Mouse (Mus musculus) left cerebral cortex, postnatal 14 days (tissue): ENCODE measurements at regions not wholly inside any gene's neighbourhood (a gene's known extent, or its start where the extent isn't known, plus 50 kb on each side); places are given as distances from the start of the nearest gene placed in this dataset.
A peak's percentile ranks its signal among the peaks of the same experiment; 100 is the strongest.
"Not testable (repeated sequence)": the region's sequence is repeated elsewhere in the genome, so short reads cannot be mapped to it uniquely, and the experiment has no call there.

ENCODE experiments used
- DNase-seq, 2 experiments: peaks; one replicate each; pipeline ENCODE4 v3.0.0; 2021 to 2022; ENCODE audit warnings: low spot score in 2 of 2, mixed read lengths in 1 of 2
- intact Hi-C: fragments of 180-260 bp; cut with DNase I; formaldehyde crosslinking; loops from one replicate; pipeline ENCODE4 v1.15.1; 2025

DNA sequence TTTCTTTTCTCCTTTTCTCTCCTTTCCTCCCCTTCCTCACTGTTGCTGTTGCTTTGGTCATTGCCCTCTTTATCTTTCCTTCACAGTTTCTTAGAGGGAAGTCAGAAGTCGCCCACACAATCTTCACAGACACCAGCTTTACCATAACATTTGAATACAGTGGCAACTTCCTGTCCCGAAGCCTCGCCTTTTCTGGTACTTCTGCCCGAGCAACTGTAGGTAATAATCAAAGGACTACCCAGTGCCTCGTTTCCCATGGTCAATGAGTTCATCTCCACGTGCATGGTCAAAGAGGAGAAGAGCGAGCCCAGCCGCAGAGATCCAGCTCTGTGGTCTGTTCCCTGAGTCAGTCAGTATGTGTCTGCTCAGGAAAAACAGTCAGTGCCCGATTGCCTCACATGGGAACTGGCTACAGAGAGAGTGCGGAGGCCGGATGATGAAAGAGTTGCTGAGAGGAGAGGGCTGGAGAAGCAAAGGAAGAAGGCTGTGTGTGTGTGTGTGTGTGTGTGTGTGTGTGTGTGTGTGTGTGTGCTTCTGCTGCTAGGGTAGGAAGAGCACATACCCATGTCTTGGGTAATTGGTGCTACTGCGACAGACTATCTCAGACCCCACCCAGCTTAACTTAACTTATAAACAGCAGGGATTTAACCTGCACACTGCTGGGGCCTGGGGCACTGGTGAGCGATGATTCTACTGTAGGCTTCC lies 73.0 kb upstream of the Klf13 start:
- DNase-seq = no peak
- intact Hi-C loops = no loop called here

DNA sequence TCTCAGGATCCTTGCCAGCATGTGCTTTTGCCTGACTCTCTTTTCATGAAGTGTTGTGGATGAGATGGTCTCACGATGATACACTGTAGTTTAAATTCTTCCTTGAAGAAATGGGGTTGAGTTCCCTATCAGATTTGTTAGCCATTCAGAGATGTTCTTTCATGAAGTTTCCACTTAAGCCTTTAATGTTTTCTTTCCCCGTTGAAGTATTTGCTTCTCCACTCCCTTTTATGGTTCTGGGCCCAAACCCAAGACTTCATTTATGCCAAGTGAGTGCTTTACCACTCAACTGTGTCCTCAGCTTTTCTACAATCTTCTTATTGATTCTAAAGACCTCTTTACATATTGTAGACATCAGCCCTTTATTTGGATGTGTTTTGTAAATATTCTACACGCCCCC lies 71.9 kb upstream of the Klf13 start:
- DNase-seq = no peak
- intact Hi-C loops = no loop called here

DNA sequence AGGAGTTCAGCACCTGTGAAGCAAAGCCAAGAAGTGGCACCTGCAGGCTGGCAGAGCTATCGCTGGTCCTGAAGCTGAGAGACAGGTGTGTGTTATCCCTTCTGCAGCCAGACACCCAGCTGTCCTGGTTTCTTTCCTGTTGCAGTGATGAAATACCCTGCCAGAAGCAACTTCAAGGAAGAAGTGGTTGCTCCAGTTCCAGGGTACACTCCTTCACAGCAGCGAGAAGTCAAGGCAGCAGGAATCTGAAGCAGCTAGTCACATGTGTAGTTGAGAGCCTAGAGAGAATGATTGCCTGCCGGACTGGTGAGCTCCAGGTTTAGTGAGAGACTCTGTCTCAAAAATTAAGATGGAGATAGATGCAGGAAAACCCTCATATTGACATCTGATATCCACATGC lies 69.1 kb upstream of the Klf13 start:
- DNase-seq = no peak
- intact Hi-C loops = no loop called here

DNA sequence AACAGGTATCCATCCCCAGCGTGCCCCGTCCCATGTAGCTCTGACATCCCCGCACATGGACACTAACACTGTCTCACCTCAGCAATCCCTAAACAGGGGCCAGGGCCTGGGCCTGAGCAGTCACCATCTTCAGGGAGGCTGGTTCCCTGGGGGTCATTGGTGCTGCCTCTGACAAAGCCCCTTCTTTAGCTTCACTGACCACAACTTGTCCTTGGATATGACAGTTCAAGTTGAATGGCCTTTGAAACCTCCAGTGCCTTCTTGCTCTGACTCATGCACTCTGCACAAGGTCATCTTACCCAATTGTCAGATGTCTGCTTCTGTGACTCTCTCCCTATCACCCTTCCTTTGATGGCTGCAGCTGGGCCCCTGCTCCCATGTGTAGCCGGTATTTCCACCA lies 68.2 kb upstream of the Klf13 start:
- DNase-seq = no peak
- intact Hi-C loops = no loop called here

DNA sequence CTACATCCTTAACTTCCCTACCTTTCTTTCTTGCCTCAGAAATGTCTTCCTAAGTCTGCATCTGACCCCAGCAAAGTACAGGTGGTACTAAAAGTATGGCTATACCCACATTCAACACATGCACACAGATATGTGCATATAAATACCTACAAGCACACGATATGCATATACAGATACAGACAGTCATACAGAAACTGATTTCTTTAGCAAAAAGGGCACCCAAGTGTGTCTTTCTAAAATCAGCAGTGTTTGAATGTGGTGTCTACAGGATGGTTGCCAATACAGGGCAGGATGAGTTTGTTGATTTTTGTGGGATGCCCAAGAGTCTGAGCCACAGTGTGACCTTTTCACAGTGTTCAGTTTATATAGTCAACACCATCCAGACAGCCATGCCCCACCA lies 67.0 kb upstream of the Klf13 start:
- no peak for DNase-seq
- intact Hi-C loops = no loop called here

DNA sequence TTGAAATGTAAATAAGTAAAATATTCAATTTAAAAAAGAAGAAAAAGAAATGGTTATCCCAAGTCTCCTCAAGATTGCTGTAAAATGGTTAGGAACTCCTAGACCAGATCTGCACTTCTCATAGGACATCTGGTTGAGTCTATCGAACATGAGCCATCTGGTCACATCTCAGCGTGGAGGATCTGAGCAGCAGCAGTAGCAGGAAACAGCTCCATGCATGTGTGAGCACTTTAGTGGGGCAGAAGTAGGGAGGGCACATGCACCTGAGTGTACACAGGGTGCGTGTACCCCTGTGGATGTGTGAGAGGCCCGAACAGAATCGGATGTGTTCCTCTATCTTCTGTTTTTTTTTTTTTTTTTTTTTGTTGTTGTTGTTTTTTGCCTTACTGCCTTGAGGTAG lies 65.2 kb upstream of the Klf13 start:
- no peak for DNase-seq

DNA sequence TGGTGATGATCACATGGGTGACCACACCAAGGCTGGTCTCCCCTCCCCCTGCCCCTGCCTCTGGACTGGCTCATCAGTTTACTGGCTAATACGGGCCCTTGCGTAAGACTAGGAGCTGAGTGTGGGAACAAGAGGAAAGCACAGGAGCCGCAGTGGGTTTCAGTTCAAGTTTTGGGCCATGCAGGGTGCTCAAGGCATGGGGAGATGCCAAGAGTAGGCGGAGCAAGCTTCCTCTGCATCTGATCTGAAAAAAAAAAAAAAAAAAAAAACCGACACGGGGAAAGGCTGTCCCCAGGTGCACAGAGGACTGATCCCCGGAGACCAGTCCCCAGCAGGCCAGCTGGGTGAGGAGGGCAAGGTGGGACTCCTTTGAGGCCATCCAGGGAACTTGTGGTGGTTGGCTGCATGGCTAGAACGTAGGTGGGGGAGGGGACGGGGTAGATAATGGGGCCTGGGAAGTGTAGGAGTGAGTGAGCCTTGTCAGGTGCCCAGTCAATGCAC lies 62.9 kb upstream of the Klf13 start:
- intact Hi-C loops = no loop called here
- DNase-seq = peak in 1 of 2 experiments; percentile 40

More for the DNA sequence above, 65.2 kb upstream of the Klf13 start:
- intact Hi-C loops = no loop called here

DNA sequence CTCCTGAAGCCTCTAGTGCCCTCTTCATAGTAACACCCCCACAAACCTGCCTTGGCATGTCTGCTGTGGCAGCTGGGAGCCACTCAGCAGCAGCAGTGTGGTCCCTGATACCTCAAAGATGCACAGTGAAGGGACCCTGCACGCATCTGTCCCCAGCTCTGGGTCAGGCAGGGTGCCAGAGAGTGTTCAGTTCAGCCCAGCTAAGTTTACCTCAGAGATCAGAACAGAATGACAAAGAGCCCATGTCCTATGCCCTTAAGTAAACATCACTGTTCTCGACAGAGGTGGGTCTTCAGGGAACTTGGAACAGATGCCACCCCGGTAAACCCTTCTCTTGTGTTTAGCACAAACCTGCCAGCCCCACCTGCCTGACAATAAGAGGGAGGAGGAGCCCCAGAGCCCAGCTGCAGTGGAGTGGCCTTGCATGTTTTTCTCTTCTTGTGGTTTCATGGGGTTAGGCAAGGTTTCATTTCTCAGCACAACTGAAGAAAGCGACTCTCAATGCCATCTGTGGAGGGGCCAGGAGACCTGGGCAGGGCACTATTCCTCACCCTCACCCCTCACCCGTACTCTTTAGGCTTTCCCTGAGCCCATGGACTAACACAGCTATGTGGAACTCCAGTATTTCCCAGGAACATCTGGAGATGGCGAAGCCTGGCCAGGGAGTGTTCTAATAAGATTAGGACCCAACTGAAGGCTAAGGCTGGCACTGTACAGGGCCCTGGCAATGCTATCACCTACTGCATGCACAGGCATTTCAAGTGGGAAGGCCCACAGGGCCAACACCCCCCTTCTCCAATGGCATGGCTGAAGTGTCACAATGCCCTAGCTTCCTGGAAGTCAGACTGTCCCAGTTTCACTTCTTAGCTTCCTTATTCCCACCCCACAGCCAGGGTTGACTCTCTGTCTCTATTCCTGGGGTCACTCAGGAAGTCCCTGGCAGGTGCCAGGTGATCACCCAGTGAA lies 60.6 kb upstream of the Klf13 start:
- DNase-seq = no peak
- intact Hi-C loops = no loop called here

DNA sequence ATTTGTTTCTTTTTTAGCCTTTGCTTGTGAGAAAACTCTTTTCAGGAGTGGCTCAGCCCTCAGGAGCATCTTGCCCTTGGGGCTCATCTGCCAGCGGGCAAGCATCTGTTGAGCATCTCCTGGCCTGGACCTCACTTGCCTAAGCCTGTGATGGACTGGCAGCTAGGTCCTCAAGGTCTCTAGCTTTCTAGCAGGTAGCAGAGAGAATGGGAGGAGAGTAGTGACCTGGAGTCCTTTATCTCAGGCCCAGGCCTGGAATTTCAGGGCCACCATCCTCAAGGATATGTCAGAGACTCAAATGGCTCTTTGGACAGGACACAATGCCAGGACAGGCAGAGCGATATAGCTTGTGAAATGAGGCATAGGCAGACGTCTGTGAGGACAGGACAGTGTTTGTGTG lies 59.3 kb upstream of the Klf13 start:
- no peak for DNase-seq
- intact Hi-C loops = no loop called here

DNA sequence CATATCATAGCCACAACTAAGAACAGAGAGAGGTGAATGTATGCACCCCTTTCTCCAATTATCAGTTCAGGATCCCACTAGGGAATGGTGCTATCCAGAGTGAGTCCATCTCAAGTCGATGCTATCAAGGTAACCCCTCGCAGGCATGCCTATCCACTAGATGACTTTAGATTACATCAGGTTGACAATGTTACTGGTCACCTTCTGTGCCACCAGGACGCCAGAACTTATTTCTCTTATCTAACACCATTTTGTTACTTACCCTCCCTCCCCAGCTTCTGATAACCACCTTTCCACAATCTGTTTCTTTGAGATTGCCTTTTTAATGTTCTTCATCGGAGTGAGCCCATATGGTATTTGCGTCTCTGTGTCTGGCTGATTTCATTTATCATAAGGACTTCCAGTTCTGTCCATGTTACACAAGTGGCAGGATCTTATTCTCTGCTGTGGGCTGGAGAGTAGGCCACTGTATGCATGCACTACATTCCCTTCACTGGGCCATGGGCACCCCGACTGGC lies 57.9 kb upstream of the Klf13 start:
- intact Hi-C loops = no loop called here
- DNase-seq = no peak

DNA sequence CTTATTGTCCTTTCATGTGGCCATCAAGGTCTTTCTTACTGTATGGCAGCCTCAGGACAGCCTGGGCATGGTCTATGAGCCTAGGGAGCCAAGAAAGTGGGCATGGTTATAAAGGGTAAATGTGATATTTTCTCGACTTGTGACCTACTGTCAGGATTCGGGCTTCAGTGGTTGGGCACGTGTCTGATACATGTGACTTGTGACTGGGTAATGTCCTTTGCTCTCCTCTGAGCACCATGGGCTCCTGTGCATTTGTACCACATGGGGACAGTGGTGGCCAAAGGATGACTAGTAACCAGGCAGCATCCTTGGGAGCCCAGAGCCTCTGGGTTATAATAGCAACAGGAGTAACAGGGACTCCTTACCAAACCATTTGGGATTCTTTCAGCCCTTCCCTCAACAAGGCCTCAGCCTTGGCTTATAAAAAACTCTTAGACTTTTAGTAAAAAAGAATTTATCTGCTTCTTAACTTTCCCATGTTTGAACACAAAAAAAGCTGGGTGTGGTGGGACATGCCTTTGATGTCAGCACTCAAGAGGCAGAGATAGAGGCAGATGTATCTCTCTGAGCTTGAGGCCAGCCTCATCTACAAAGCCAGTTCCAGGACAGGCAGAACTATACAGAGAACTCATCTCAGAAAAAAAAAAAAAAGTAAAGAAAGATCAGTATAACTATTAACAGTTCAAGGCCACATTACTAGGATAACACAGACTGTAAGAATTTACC lies 56.7 kb upstream of the Klf13 start:
- intact Hi-C loops = no loop called here
- DNase-seq = no peak

DNA sequence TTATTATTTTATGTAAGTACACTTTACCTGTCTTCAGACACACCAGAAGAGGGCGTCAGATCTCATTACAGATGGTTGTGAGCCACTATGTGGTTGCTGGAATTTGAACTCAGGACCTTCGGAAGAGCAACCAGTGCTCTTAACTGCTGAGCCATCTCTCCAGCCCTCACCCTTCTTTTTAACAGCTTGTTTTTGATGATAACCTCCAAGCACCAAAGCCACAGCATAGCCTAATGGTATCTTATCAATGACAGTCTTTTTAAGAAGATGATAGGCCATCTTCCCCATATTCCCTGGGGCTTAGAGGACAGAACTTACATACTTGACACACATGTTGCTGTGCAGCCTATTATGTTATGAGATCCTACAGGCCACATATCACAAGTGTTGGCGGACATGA lies 56.1 kb upstream of the Klf13 start:
- intact Hi-C loops, DNase-seq: not testable (repeated sequence)

DNA sequence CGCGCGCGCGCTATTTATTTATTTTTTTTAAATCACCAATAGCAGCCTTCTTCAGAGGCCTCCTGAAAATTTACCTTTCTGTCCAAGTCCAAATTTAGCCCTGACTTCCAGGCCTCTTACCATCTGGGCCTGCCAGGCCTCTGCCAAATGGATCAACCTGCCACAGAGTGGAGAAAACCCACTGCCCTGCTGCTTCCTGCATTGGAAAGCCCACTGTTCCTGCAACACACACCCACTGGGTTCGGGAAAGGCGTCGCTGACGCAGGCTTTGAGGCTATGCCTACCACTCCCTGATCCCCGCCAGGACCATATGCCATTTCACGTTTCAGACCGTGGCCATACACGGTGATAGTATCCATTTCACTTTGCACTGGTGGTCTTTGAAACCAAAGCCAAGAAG lies 53.4 kb upstream of the Klf13 start:
- intact Hi-C loops = no loop called here
- no peak for DNase-seq

DNA sequence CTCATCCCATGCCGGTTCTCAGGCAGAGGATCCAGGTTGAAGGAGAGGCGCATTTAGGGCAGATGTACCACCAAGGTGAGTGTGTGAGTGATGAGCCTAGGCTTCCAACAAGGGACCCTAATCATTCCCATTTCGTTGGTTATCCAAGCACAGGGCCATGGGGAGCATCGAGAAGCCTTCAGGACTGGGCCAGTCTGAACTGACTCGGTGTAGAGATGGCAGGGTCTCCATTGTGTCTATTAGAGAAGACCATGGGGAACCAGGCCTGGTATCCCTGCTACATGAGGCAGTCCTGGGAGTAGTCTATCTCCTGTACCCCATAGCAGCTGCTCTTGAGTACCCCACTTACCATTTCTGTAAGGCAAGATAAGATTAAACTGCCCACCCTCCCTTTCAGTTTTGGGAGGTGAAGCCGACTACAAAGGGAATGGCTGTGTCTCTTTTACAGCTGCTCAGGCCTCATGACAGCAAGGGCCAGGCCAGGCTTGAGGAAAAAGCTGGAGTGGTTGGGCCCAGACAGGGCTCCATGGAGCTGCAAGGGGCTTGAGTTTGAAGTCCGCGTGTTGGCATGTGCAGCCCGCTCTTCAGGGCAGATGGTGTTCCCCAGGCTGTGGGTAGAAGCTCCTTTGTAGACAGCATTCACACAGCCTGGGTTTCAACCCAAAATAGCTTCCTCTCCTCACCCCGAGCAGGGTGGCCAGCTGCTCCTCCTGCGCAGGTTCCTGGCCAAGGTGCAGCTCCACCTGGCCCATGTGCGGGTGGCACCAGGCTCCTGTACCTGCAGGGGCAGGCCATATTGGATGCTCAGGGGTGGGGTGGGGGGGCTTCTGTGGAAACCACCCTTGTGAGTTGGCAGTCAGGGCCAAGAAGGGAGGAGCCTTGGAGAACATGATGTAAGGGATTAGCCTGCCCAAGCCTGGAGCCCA lies 52.6 kb upstream of the Klf13 start:
- intact Hi-C loops = no loop called here
- DNase-seq = no peak

DNA sequence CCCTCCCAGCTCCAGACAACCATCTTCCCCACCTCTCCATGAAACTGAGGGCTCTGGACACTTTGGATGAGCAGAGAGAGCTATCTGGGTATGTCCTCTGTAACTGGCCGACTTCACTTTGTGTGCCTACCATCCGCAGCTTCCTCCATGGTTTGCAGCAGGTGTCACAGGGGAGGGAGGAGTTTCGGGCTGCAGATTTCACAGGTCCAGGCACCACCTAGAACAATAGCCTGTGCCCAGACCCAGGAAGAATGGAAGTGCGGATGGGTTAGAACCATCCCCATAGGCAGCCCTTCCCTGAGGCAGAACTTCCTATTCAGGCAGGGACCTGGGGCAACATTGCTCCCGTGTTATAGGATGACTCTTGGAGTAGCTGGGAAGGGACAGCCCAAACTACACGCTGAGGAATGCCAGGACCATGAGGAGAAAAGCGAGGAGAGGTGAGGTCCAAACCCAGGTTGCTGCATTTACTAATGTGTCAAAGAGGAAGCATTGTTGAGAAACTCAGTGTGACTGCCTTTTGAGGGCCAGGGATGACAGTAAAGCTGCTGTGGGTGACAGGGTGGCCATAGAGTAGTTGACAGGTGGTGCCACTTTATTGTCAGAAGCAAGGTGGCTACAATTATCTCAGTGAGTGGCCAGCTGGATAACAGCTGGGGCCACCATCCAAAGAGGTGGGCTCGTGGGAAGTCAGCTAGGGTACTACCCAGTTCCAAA lies 51.8 kb upstream of the Klf13 start:
- DNase-seq = no peak
- intact Hi-C loops = no loop called here

DNA sequence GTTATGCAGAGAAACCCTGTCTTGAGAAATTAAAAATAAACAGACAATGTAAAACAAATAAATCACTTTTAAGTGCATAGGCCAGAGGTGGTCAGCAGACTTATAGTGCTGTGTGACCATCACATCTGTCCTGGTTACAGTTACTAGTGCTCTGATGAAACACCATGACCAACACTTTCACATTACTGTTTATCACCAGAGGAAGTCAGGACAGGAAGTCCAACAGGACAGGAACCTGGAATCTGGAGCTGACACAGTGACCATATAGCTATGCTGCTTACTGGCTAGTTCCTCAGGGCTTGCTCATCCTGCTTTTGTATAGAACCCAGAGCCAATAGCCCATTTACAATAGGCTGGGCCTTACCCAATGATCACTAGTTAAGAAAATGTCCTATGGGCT lies 51.0 kb upstream of the Klf13 start:
- intact Hi-C loops = no loop called here
- no peak for DNase-seq
